Mouse (Mus musculus): ENCODE results near the gene Atoh8. TPM values are rescaled to one million over a fixed set of nuclear protein-coding genes. Genes with fewer than 3 reads are reported as not detected.

Gene Atoh8
- polyA plus RNA-seq, 1 experiment from 2014 or later, result 9.6 TPM

GRCm38 (mm10) chr6:72204858-72205257 lies 30.5 kb downstream of the Atoh8 start:
- H3K9me3 ChIP-seq (ENCODE audit: control insufficient read depth, low read length), result no peaks in the 10 kb centered on the region
- no peaks in the 10 kb centered on the region for H3K36me3 ChIP-seq (ENCODE audit: control insufficient read depth, insufficient read depth, low read length)
- DNase-seq (ENCODE audit: low spot score) (no peak), ATAC-seq (ENCODE audit: low FRiP score) (no peak)
- H3K4me2 ChIP-seq (replicated peaks; ENCODE audit: low read depth, low read length), result no peak overlapping the region
- 0 out of 2 replicates have a peak, but pooled peaks cover 4% of the 10 kb centered on the region for H3K4me1 ChIP-seq (replicated peaks; ENCODE audit: control insufficient read depth, insufficient read depth, low read length)
- H3K9ac ChIP-seq (ENCODE audit: low read depth, low read length), result no peak overlapping the region
- no peak overlapping the region for H3K27ac ChIP-seq (ENCODE audit: low read depth, low read length)
- H3K4me3 ChIP-seq (ENCODE audit: low read depth, low read length), result no peak overlapping the region
- WGBS, result 81% methylated on average over 7 of the region's 7 CpGs
- no peaks in the 10 kb centered on the region for H3K27me3 ChIP-seq (ENCODE audit: control insufficient read depth, insufficient read depth, low read length)

GRCm38 (mm10) chr6:72203279-72203678 lies 32.1 kb downstream of the Atoh8 start:
- 75% methylated on average over 5 of the region's 5 CpGs for WGBS
- Histone ChIP-seq H3K27ac (ENCODE audit: low read depth, low read length) (no peak overlapping the region), H3K4me3 (ENCODE audit: low read depth, low read length) (no peak overlapping the region), H3K4me1 (replicated peaks; ENCODE audit: control insufficient read depth, insufficient read depth, low read length) (0 out of 2 replicates have a peak, but pooled peaks cover 4% of the 10 kb centered on the region), H3K9me3 (ENCODE audit: control insufficient read depth, low read length) (no peaks in the 10 kb centered on the region), H3K27me3 (ENCODE audit: control insufficient read depth, insufficient read depth, low read length) (no peaks in the 10 kb centered on the region), H3K36me3 (ENCODE audit: control insufficient read depth, insufficient read depth, low read length) (no peaks in the 10 kb centered on the region), H3K9ac (ENCODE audit: low read depth, low read length) (no peak overlapping the region), H3K4me2 (replicated peaks; ENCODE audit: low read depth, low read length) (no peak overlapping the region)
- ATAC-seq (ENCODE audit: low FRiP score) (no peak), DNase-seq (ENCODE audit: low spot score) (no peak)

- no peak overlapping the region for H3K4me3 ChIP-seq (ENCODE audit: low read depth, low read length)
- no peaks in the 10 kb centered on the region for H3K27me3 ChIP-seq (ENCODE audit: control insufficient read depth, insufficient read depth, low read length)
- H3K36me3 ChIP-seq (ENCODE audit: control insufficient read depth, insufficient read depth, low read length), result no peaks in the 10 kb centered on the region
- H3K4me2 ChIP-seq (replicated peaks; ENCODE audit: low read depth, low read length), result no peak overlapping the region
- H3K27ac ChIP-seq (ENCODE audit: low read depth, low read length), result no peak overlapping the region
- no peak for ATAC-seq (ENCODE audit: low FRiP score)
- no peak overlapping the region for H3K9ac ChIP-seq (ENCODE audit: low read depth, low read length)
- 0 out of 2 replicates have a peak, but pooled peaks cover 4% of the 10 kb centered on the region for H3K4me1 ChIP-seq (replicated peaks; ENCODE audit: control insufficient read depth, insufficient read depth, low read length)
- no peaks in the 10 kb centered on the region for H3K9me3 ChIP-seq (ENCODE audit: control insufficient read depth, low read length)
- DNase-seq (ENCODE audit: low spot score), result no peak
- 74% methylated on average over 5 of the region's 5 CpGs for WGBS
Measured at GRCm38 (mm10) chr6:72202732-72203131, 32.6 kb downstream of the Atoh8 start.

- no peak overlapping the region for H3K4me3 ChIP-seq (ENCODE audit: low read depth, low read length)
- H3K9me3 ChIP-seq (ENCODE audit: control insufficient read depth, low read length), result no peaks in the 10 kb centered on the region
- WGBS, result 24% methylated on average over 11 of the region's 11 CpGs
- peak; percentile 41 for DNase-seq (ENCODE audit: low spot score)
- no peaks in the 10 kb centered on the region for H3K27me3 ChIP-seq (ENCODE audit: control insufficient read depth, insufficient read depth, low read length)
- H3K4me1 ChIP-seq (replicated peaks; ENCODE audit: control insufficient read depth, insufficient read depth, low read length), result 0 out of 2 replicates have a peak, but pooled peaks cover 2% of the 10 kb centered on the region
- H3K36me3 ChIP-seq (ENCODE audit: control insufficient read depth, insufficient read depth, low read length), result no peaks in the 10 kb centered on the region
- no peak overlapping the region for H3K4me2 ChIP-seq (replicated peaks; ENCODE audit: low read depth, low read length)
- peak; percentile 63; the same call in 1 of the 2 replicates for ATAC-seq (ENCODE audit: low FRiP score)
- peak overlapping the region; percentile 12; the same call in 1 of the 2 replicates for H3K27ac ChIP-seq (ENCODE audit: low read depth, low read length)
- no peak overlapping the region for H3K9ac ChIP-seq (ENCODE audit: low read depth, low read length)
Measured at GRCm38 (mm10) chr6:72200595-72201256, 34.7 kb downstream of the Atoh8 start.

GRCm38 (mm10) chr6:72197515-72197914 lies 37.9 kb downstream of the Atoh8 start:
- Histone ChIP-seq H3K4me3 (ENCODE audit: low read depth, low read length) (no peak overlapping the region), H3K9me3 (ENCODE audit: control insufficient read depth, low read length) (no peaks in the 10 kb centered on the region), H3K9ac (ENCODE audit: low read depth, low read length) (no peak overlapping the region), H3K27ac (ENCODE audit: low read depth, low read length) (no peak overlapping the region), H3K4me1 (replicated peaks; ENCODE audit: control insufficient read depth, insufficient read depth, low read length) (0 out of 2 replicates have a peak, but pooled peaks cover 2% of the 10 kb centered on the region), H3K4me2 (replicated peaks; ENCODE audit: low read depth, low read length) (no peak overlapping the region), H3K36me3 (ENCODE audit: control insufficient read depth, insufficient read depth, low read length) (no peaks in the 10 kb centered on the region), H3K27me3 (ENCODE audit: control insufficient read depth, insufficient read depth, low read length) (no peaks in the 10 kb centered on the region)
- ATAC-seq (ENCODE audit: low FRiP score), result no peak
- no peak for DNase-seq (ENCODE audit: low spot score)

- no peaks in the 10 kb centered on the region for H3K36me3 ChIP-seq (ENCODE audit: control insufficient read depth, insufficient read depth, low read length)
- H3K4me3 ChIP-seq (ENCODE audit: low read depth, low read length), result no peak overlapping the region
- no peak overlapping the region for H3K4me2 ChIP-seq (replicated peaks; ENCODE audit: low read depth, low read length)
- no peak overlapping the region for H3K9ac ChIP-seq (ENCODE audit: low read depth, low read length)
- 82% methylated on average over 3 of the region's 3 CpGs for WGBS
- no peaks in the 10 kb centered on the region for H3K27me3 ChIP-seq (ENCODE audit: control insufficient read depth, insufficient read depth, low read length)
- ATAC-seq (ENCODE audit: low FRiP score), result no peak
- no peaks in the 10 kb centered on the region for H3K9me3 ChIP-seq (ENCODE audit: control insufficient read depth, low read length)
- DNase-seq (ENCODE audit: low spot score), result no peak
- no peak overlapping the region for H3K27ac ChIP-seq (ENCODE audit: low read depth, low read length)
- H3K4me1 ChIP-seq (replicated peaks; ENCODE audit: control insufficient read depth, insufficient read depth, low read length), result 0 out of 2 replicates have a peak, but pooled peaks cover 2% of the 10 kb centered on the region
Measured at GRCm38 (mm10) chr6:72196660-72197059, 38.7 kb downstream of the Atoh8 start.

GRCm38 (mm10) chr6:72190577-72190976 lies 44.8 kb downstream of the Atoh8 start:
- Histone ChIP-seq H3K9ac (ENCODE audit: low read depth, low read length) (no peak overlapping the region), H3K27ac (ENCODE audit: low read depth, low read length) (no peak overlapping the region), H3K27me3 (ENCODE audit: control insufficient read depth, insufficient read depth, low read length) (peaks cover 15% of the 10 kb centered on the region), H3K36me3 (ENCODE audit: control insufficient read depth, insufficient read depth, low read length) (no peaks in the 10 kb centered on the region), H3K4me1 (replicated peaks; ENCODE audit: control insufficient read depth, insufficient read depth, low read length) (0 out of 2 replicates have a peak, but pooled peaks cover 4% of the 10 kb centered on the region), H3K4me2 (replicated peaks; ENCODE audit: low read depth, low read length) (no peak overlapping the region), H3K9me3 (ENCODE audit: control insufficient read depth, low read length) (no peaks in the 10 kb centered on the region), H3K4me3 (ENCODE audit: low read depth, low read length) (no peak overlapping the region)
- DNase-seq (ENCODE audit: low spot score) (no peak), ATAC-seq (ENCODE audit: low FRiP score) (no peak)
- 66% methylated on average over 5 of the region's 5 CpGs for WGBS

GRCm38 (mm10) chr6:72190120-72190519 lies 45.3 kb downstream of the Atoh8 start:
- H3K4me3 ChIP-seq (ENCODE audit: low read depth, low read length), result no peak overlapping the region
- no peaks in the 10 kb centered on the region for H3K36me3 ChIP-seq (ENCODE audit: control insufficient read depth, insufficient read depth, low read length)
- no peak overlapping the region for H3K4me2 ChIP-seq (replicated peaks; ENCODE audit: low read depth, low read length)
- H3K27ac ChIP-seq (ENCODE audit: low read depth, low read length), result no peak overlapping the region
- H3K9me3 ChIP-seq (ENCODE audit: control insufficient read depth, low read length), result no peaks in the 10 kb centered on the region
- H3K27me3 ChIP-seq (ENCODE audit: control insufficient read depth, insufficient read depth, low read length), result peaks cover 15% of the 10 kb centered on the region
- H3K9ac ChIP-seq (ENCODE audit: low read depth, low read length), result no peak overlapping the region
- WGBS, result 39% methylated on average over 6 of the region's 6 CpGs
- DNase-seq (ENCODE audit: low spot score) (no peak), ATAC-seq (ENCODE audit: low FRiP score) (no peak)
- 0 out of 2 replicates have a peak, but pooled peaks cover 4% of the 10 kb centered on the region for H3K4me1 ChIP-seq (replicated peaks; ENCODE audit: control insufficient read depth, insufficient read depth, low read length)
